In the genomic region with DNA sequence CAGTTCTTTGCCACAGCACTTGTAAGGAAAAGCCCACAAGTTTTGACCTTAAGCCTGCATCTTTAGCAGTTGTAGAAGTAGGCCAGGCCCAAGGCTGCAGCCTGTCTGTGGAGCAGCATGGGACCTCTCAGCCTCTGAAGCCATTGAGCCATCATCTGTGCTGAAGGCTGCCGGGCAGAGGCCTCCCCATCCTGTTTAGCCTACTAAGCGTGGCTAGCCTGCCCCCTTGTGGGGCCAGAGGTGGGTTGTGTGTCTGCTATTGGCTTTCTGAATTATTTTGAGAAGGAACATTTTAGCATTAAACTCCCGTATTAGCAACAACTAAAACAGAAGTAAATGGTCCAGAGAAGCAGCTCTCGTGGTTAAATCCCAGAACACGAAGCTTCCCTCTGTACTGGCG, we compare ENCODE assay signal across 9 mouse cellular contexts. TPM values are rescaled to one million over a fixed set of nuclear protein-coding genes. Genes with fewer than 3 reads are reported as not detected.
A peak's percentile ranks its signal among the peaks of the same experiment; 100 is the strongest.
DNase-seq lines count a peak whose midpoint lies in the region; ATAC-seq lines count a peak whose summit lies in the region.
"Had no signal": no experiment of that assay in that cellular context is flagged by ENCODE, and none has a peak within 500 bp of the region (broad histone marks: within the 10 kb centered on the region; RNA-seq: fewer than 3 reads in every experiment).

No protein-coding gene starts in this region.

- ATAC-seq in forebrain, embryonic 14.5 days = 0 out of 2 replicates have a peak, but pooled peaks have one; percentile 28
- no peak for ATAC-seq in forebrain, embryonic 11.5 days (replicated peaks; ENCODE audit: low FRiP score)
- ATAC-seq in granulocyte monocyte progenitor cell, adult 5-6 weeks (replicated peaks; ENCODE audit: poor library complexity, severe bottlenecking) = peak; percentile 70
- ATAC-seq in megakaryocyte, adult 5-6 weeks (ENCODE audit: poor library complexity, severe bottlenecking) = peak; percentile 69

- no peaks in the 10 kb centered on the region for H3K27me3 ChIP-seq in forebrain, embryonic 14.5 days (replicated peaks; ENCODE audit: control insufficient read depth, insufficient read depth, low read length)
- no peaks in the 10 kb centered on the region for H3K27me3 ChIP-seq in forebrain, embryonic 11.5 days (ENCODE audit: control insufficient read depth, insufficient read depth, low read length)

- WGBS in forebrain, embryonic 14.5 days = 63% methylated on average over 6 of the region's 6 CpGs
- 63% methylated on average over 6 of the region's 6 CpGs for WGBS in forebrain, embryonic 11.5 days

- H3K4me2 ChIP-seq in forebrain, embryonic 14.5 days (ENCODE audit: low read length) = no peak overlapping the region
- no peak overlapping the region for H3K4me2 ChIP-seq in forebrain, embryonic 11.5 days (ENCODE audit: low read depth, low read length, severe bottlenecking)

- H3K36me3 ChIP-seq in forebrain, embryonic 14.5 days (ENCODE audit: control insufficient read depth, insufficient read depth, low read length) = 0 out of 2 replicates have a peak, but pooled peaks cover 4% of the 10 kb centered on the region
- H3K36me3 ChIP-seq in forebrain, embryonic 11.5 days (ENCODE audit: control insufficient read depth, insufficient read depth, low read length) = no peaks in the 10 kb centered on the region; the same call in 1 of the 2 replicates

- no peaks in the 10 kb centered on the region for H3K9me3 ChIP-seq in forebrain, embryonic 14.5 days (replicated peaks; ENCODE audit: control insufficient read depth, low read length)
- H3K9me3 ChIP-seq in forebrain, embryonic 11.5 days (ENCODE audit: control insufficient read depth, low read length) = no peaks in the 10 kb centered on the region; the same call in 1 of the 2 replicates

- peak; percentile 65 for DNase-seq in forebrain, embryonic 14.5 days (ENCODE audit: low spot score)
- no peak for DNase-seq in forebrain, embryonic 11.5 days (ENCODE audit: low spot score)
- DNase-seq in ES-CJ7 (ENCODE audit: low read depth, low spot score) = peak; percentile 73
- peak; percentile 63 for DNase-seq in cerebellum, adult 11 months
- DNase-seq in kidney, postnatal 36 days = peak; percentile 56 to 83
- DNase-seq in spleen, adult 18-20 months = peak; percentile 50 to 71

- H3K4me3 ChIP-seq in forebrain, embryonic 14.5 days (ENCODE audit: low read depth, low read length) = no peak overlapping the region
- H3K4me3 ChIP-seq in forebrain, embryonic 11.5 days (ENCODE audit: low read depth, low read length) = no peak overlapping the region

- peaks cover 11% of the 10 kb centered on the region for H3K4me1 ChIP-seq in forebrain, embryonic 14.5 days (ENCODE audit: control insufficient read depth, insufficient read depth, low read length)
- peaks cover 16% of the 10 kb centered on the region for H3K4me1 ChIP-seq in forebrain, embryonic 11.5 days (replicated peaks; ENCODE audit: control insufficient read depth, insufficient read depth, low read length)

- no peak overlapping the region for H3K9ac ChIP-seq in forebrain, embryonic 14.5 days (ENCODE audit: low read length)
- H3K9ac ChIP-seq in forebrain, embryonic 11.5 days (ENCODE audit: low read length) = no peak overlapping the region

- H3K27ac ChIP-seq in forebrain, embryonic 14.5 days (ENCODE audit: low read depth, low read length) = no peak overlapping the region
- H3K27ac ChIP-seq in forebrain, embryonic 11.5 days (ENCODE audit: low read depth, low read length) = no peak overlapping the region

RNA-seq across cellular contexts. Expression of gene Mta1, which starts 4.4 kb away (rescaled TPM):
- polyA plus RNA-seq in forebrain, embryonic 14.5 days (2014; fragmentation: Nextera tagmentation; extraction: Ambion mirVana) = 16.6 and 18.7 TPM in 2 replicates
- polyA plus RNA-seq in forebrain, embryonic 11.5 days (2014; fragmentation: Nextera tagmentation; extraction: Ambion mirVana) = 25.3 and 27.7 TPM in 2 replicates
- 73.6 and 85.1 TPM in 2 replicates for total RNA-seq in granulocyte monocyte progenitor cell, adult 5-6 weeks (2014; fragmentation: Nextera tagmentation)
- 21.0 and 27.6 TPM in 2 replicates for total RNA-seq in granulocyte monocyte progenitor cell, adult 5-6 weeks (2017)
- 32.0 and 35.5 TPM in 2 replicates for total RNA-seq in megakaryocyte, adult 5-6 weeks (2015)
- total RNA-seq in megakaryocyte, adult 5-6 weeks (2017) = 14.5 and 21.4 TPM in 2 replicates

RNA-seq across cellular contexts. Expression of gene Tex22, which starts 28.2 kb away (rescaled TPM):
- polyA plus RNA-seq in forebrain, embryonic 14.5 days (2014; fragmentation: Nextera tagmentation; extraction: Ambion mirVana) = not detected in 2 replicates
- polyA plus RNA-seq in forebrain, embryonic 11.5 days (2014; fragmentation: Nextera tagmentation; extraction: Ambion mirVana) = not detected in 2 replicates
- total RNA-seq in granulocyte monocyte progenitor cell, adult 5-6 weeks (2014; fragmentation: Nextera tagmentation) = not detected in 2 replicates
- total RNA-seq in granulocyte monocyte progenitor cell, adult 5-6 weeks (2017) = not detected in 2 replicates
- 0.25 TPM in 1 of 2 replicates, not detected in the other for total RNA-seq in megakaryocyte, adult 5-6 weeks (2015)
- total RNA-seq in megakaryocyte, adult 5-6 weeks (2017) = 0.88 TPM in 1 of 2 replicates, not detected in the other
- polyA plus RNA-seq: C2C12 had no signal

RNA-seq across cellular contexts. Expression of gene Crip2, which starts 37.6 kb away (rescaled TPM):
- 354 and 404 TPM in 2 replicates for polyA plus RNA-seq in forebrain, embryonic 14.5 days (2014; fragmentation: Nextera tagmentation; extraction: Ambion mirVana)
- 186 and 217 TPM in 2 replicates for polyA plus RNA-seq in forebrain, embryonic 11.5 days (2014; fragmentation: Nextera tagmentation; extraction: Ambion mirVana)
- total RNA-seq in granulocyte monocyte progenitor cell, adult 5-6 weeks (2014; fragmentation: Nextera tagmentation) = not detected in 2 replicates
- total RNA-seq in granulocyte monocyte progenitor cell, adult 5-6 weeks (2017) = 0.46 TPM in 1 of 2 replicates, not detected in the other
- 0.38 and 2.0 TPM in 2 replicates for total RNA-seq in megakaryocyte, adult 5-6 weeks (2015)
- total RNA-seq in megakaryocyte, adult 5-6 weeks (2017) = 2.1 TPM in 1 of 2 replicates, not detected in the other

RNA-seq across cellular contexts. Expression of gene Crip1, which starts 43.7 kb away (rescaled TPM):
- polyA plus RNA-seq in forebrain, embryonic 14.5 days (2014; fragmentation: Nextera tagmentation; extraction: Ambion mirVana) = 32.5 and 46.1 TPM in 2 replicates
- 61.3 and 66.5 TPM in 2 replicates for polyA plus RNA-seq in forebrain, embryonic 11.5 days (2014; fragmentation: Nextera tagmentation; extraction: Ambion mirVana)
- 161 and 242 TPM in 2 replicates for total RNA-seq in granulocyte monocyte progenitor cell, adult 5-6 weeks (2014; fragmentation: Nextera tagmentation)
- 84.6 and 103 TPM in 2 replicates for total RNA-seq in granulocyte monocyte progenitor cell, adult 5-6 weeks (2017)
- 2,464 and 2,556 TPM in 2 replicates for total RNA-seq in megakaryocyte, adult 5-6 weeks (2015)
- 1,998 and 2,176 TPM in 2 replicates for total RNA-seq in megakaryocyte, adult 5-6 weeks (2017)

RNA-seq across cellular contexts. Expression of gene Tedc1, which starts 53.8 kb away (rescaled TPM):
- polyA plus RNA-seq in forebrain, embryonic 14.5 days (2014; fragmentation: Nextera tagmentation; extraction: Ambion mirVana) = 9.5 and 10.2 TPM in 2 replicates
- polyA plus RNA-seq in forebrain, embryonic 11.5 days (2014; fragmentation: Nextera tagmentation; extraction: Ambion mirVana) = 57.2 and 58.2 TPM in 2 replicates
- 6.5 and 11.1 TPM in 2 replicates for total RNA-seq in granulocyte monocyte progenitor cell, adult 5-6 weeks (2014; fragmentation: Nextera tagmentation)
- 6.1 and 22.6 TPM in 2 replicates for total RNA-seq in granulocyte monocyte progenitor cell, adult 5-6 weeks (2017)
- 3.6 and 3.7 TPM in 2 replicates for total RNA-seq in megakaryocyte, adult 5-6 weeks (2015)
- 12.3 and 13.0 TPM in 2 replicates for total RNA-seq in megakaryocyte, adult 5-6 weeks (2017)
